Mouse (Mus musculus) kidney, adult 2 months (tissue): ENCODE data around the gene Trak2. TPM values are rescaled to one million over a fixed set of nuclear protein-coding genes. Genes with fewer than 3 reads are reported as not detected.

Experiments used
- DNase-seq: peaks from one replicate; pipeline ENCODE4 v3.0.0; 2021
- H3K27ac ChIP-seq: fragments of 200-500 bp; 2 replicates; pipeline ENCODE4 v1.5.1; 2012; ENCODE audit warnings: low read depth, low read length, control low read depth, inconsistent platforms; ENCODE audit not compliant: insufficient read depth
- H3K27me3 ChIP-seq: fragments of 200-500 bp; replicated peaks from 2 replicates; pipeline ENCODE4 v1.6.1; 2012; ENCODE audit warnings: mild to moderate bottlenecking, moderate library complexity, low read length, inconsistent platforms; ENCODE audit not compliant: control insufficient read depth, insufficient read depth
- H3K36me3 ChIP-seq: fragments of 200-500 bp; 2 replicates; pipeline ENCODE4 v1.6.1; 2012; ENCODE audit warnings: mild to moderate bottlenecking, moderate library complexity, low read length, inconsistent platforms; ENCODE audit not compliant: control insufficient read depth, insufficient read depth
- H3K4me1 ChIP-seq: fragments of 200-500 bp; 2 replicates; pipeline ENCODE4 v1.6.1; 2011; ENCODE audit warnings: low read length; ENCODE audit not compliant: control insufficient read depth, insufficient read depth
- H3K4me3 ChIP-seq: fragments of 200-500 bp; 2 replicates; pipeline ENCODE4 v1.5.1; 2011; ENCODE audit warnings: mild to moderate bottlenecking, low read depth, low read length, control low read depth; ENCODE audit not compliant: insufficient read depth
- CTCF ChIP-seq: fragments of 200-500 bp; conservative IDR thresholded peaks from 2 replicates; pipeline ENCODE4 v1.5.1; 2011; ENCODE audit warnings: low read depth, mild to moderate bottlenecking, control low read depth, low read length, moderate library complexity, mixed read lengths; ENCODE audit not compliant: insufficient read depth, insufficient read length
- POLR2A ChIP-seq: fragments of 200-500 bp; IDR thresholded peaks from one replicate; pipeline ENCODE4 v1.6.1; 2011; ENCODE audit warnings: low read depth, low read length, control low read depth
- WGBS: fragments of 180-500 bp; shearing (Covaris S2); methylation state at CpG from one replicate; pipeline ENCODE4 v1.1.7; 2018; 5-methylcytosine and 5-hydroxymethylcytosine counted together
- polyA plus RNA-seq: library from polyadenylated mRNA; depleted of rRNA; stranded (reverse); fragments of >200 nt; gene quantifications from 2 replicates; pipeline ENCODE4 v1.2.3, GENCODE M21; 2012

Trak2 gene
- polyA plus RNA-seq, 1 experiment, result 55.4 TPM

- Histone ChIP-seq H3K4me3 (no peak overlapping the region), H3K27me3 (no peaks in the 10 kb centered on the region), H3K4me1 (peaks cover 46% of the 10 kb centered on the region), H3K27ac (peak overlapping the region; percentile 10; the same call in 1 of the 2 replicates), H3K36me3 (no peaks in the 10 kb centered on the region)
- TF ChIP-seq CTCF, result no peak
- no peak for TF ChIP-seq POLR2A
- DNase-seq, result no peak
- WGBS, result 81% methylated on average over 8 of the region's 8 CpGs
Measured at GRCm38 (mm10) chr1:58954578-58955410, 18.4 kb downstream of the Trak2 start.

DNA sequence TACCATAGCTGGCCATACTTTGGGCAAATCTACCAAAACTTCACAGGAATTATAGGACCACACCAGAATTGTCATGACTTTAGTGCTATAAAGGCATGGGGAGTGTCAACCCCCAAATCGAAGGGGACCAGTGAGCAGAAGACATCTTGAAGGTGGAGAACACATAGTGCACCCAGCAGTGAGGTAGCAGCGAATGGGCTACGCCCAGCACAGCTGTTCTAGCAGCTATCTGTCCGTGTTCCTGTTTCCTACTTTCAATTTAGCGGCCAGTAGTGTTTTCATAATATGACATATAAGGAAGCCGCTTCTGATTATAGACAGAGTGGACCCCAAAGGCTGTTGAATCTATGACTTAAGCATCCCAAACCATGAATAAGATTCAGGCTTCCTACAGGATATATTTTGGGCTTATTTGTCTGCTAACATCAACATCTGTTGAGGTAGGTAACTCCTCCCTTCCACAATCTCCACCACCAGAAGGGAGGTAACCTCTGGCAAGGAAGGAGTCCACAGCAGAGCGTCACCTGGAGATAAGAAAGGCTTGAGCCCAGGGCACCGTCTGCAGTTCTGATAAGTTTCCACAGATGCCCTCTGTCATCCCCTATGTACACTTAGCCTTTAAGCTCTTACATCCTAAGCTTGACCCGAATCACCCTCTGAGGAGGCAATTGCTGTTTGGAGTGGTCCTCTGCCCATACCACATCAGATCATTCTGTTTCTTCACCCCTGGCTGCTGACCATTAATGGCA is 19.4 kb downstream of the Trak2 start:
- no peaks in the 10 kb centered on the region for H3K27me3 ChIP-seq
- no peak overlapping the region for H3K27ac ChIP-seq
- no peak overlapping the region for H3K4me3 ChIP-seq
- DNase-seq, result no peak
- TF ChIP-seq POLR2A, result no peak
- TF ChIP-seq CTCF, result no peak
- H3K36me3 ChIP-seq, result no peaks in the 10 kb centered on the region
- H3K4me1 ChIP-seq, result peaks cover 48% of the 10 kb centered on the region
- WGBS, result 86% methylated on average over 9 of the region's 9 CpGs

DNA sequence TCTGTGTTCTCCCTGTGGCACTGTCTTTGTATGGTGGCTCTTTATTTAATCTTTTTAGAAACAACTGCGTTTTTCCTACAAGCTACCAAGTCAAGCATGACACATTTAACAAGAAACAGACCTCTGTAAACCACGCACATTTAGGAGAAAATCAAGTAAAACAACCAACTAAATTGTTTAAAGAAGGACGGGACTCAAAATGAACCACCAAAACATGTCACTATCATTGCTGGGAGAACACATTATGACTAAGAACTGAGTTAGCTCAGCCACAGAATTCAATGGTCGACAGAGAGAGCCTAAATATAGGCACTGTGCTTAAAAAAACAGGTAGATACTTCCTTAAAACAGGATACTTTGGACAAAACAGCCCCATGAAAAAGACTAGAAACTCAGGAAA is 20.2 kb downstream of the Trak2 start:
- H3K27ac ChIP-seq, result peak overlapping the region; percentile 83
- WGBS, result 33% methylated on average over 4 of the region's 4 CpGs
- TF ChIP-seq POLR2A (no peak), CTCF (no peak)

DNA sequence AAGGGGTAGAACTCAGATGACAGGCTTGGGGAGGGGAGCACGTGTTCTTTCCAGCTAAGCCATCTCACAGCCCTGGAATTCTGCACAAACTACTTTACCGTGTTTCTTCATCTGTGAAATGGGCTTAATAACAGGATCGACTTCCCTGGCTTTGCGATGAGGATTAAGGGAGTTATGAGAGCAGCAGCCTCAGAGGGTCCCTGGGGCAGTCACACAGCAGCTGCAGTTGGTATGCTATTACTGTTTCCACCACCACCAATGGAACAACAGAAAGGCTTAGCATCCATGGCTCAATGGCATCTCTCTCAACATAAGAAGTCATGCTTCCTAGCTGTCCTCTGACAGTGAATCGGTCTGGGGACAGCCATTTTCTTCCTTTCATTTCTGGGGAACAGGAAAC is 20.7 kb downstream of the Trak2 start:
- TF ChIP-seq POLR2A (no peak), CTCF (no peak)
- Histone ChIP-seq H3K4me1 (peaks cover 48% of the 10 kb centered on the region), H3K36me3 (no peaks in the 10 kb centered on the region), H3K27ac (peak overlapping the region; percentile 83), H3K4me3 (no peak overlapping the region), H3K27me3 (no peaks in the 10 kb centered on the region)
- WGBS, result 64% methylated on average over 5 of the region's 5 CpGs
- no peak for DNase-seq

More for the DNA sequence above, 20.2 kb downstream of the Trak2 start:
- Histone ChIP-seq H3K4me1 (peaks cover 47% of the 10 kb centered on the region), H3K27me3 (no peaks in the 10 kb centered on the region), H3K36me3 (no peaks in the 10 kb centered on the region), H3K4me3 (no peak overlapping the region)
- DNase-seq, result no peak

DNA sequence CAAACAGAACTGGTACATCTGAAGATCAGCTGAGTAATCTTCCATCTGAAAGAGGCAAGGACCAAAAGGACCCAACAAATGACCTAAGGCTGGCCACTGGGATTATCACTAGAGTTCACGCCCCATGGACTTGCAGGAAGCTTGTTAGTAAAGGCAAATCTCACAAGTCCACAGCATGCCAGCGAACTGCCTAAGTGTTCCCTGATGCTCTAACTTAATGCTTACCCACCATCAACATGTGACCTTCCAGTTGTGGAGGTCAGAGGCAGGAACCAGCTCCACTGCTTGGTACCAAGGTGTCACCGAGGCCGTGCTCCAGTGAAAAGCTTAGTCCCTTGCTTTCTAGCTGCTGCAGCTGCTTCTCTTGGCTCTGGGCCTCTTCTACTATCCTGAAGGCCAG is 21.4 kb downstream of the Trak2 start:
- WGBS, result 40% methylated on average over 4 of the region's 4 CpGs
- Histone ChIP-seq H3K36me3 (no peaks in the 10 kb centered on the region), H3K27me3 (no peaks in the 10 kb centered on the region), H3K4me3 (no peak overlapping the region), H3K4me1 (peaks cover 47% of the 10 kb centered on the region), H3K27ac (peak overlapping the region; percentile 83)
- peak; percentile 58 for DNase-seq
- TF ChIP-seq CTCF (no peak), POLR2A (no peak)

GRCm38 (mm10) chr1:58950899-58951648 is 22.2 kb downstream of the Trak2 start:
- no peaks in the 10 kb centered on the region for H3K27me3 ChIP-seq
- WGBS, result 5% methylated on average over 8 of the region's 8 CpGs
- H3K36me3 ChIP-seq, result no peaks in the 10 kb centered on the region
- no peak overlapping the region for H3K4me3 ChIP-seq
- no peak for TF ChIP-seq POLR2A
- no peak for TF ChIP-seq CTCF
- DNase-seq, result peak; percentile 91
- H3K27ac ChIP-seq, result peak overlapping the region; percentile 76
- peaks cover 52% of the 10 kb centered on the region for H3K4me1 ChIP-seq
